Mouse (Mus musculus): ENCODE results near the gene Ankrd35. TPM values are rescaled to one million over a fixed set of nuclear protein-coding genes. Genes with fewer than 3 reads are reported as not detected.
A peak's percentile ranks its signal among the peaks of the same experiment; 100 is the strongest.
"Not testable (repeated sequence)": the region's sequence is repeated elsewhere in the genome, so short reads cannot be mapped to it uniquely, and the experiment has no call there.

The Ankrd35 gene
- total RNA-seq, 2 experiments from 2014 or later: 0.51 to 0.67 TPM

- no peak for DNase-seq
Observed at GRCm38 (mm10) chr3:96706984-96707383, 37.1 kb downstream of the Ankrd35 start.

- peak; percentile 68 for DNase-seq
Observed at GRCm38 (mm10) chr3:96707903-96708683, 38.2 kb downstream of the Ankrd35 start, which contains the start of gene Nudt17. Nudt17 (minus strand) TSS chr3:96708562.

GRCm38 (mm10) chr3:96708684-96709064 is 38.7 kb downstream of the Ankrd35 start:
- DNase-seq: no peak

GRCm38 (mm10) chr3:96714286-96714685 is 44.4 kb downstream of the Ankrd35 start:
- no peak for DNase-seq

- no peak for DNase-seq
Observed at GRCm38 (mm10) chr3:96715854-96716253, 45.9 kb downstream of the Ankrd35 start.

GRCm38 (mm10) chr3:96719173-96719572 is 49.2 kb downstream of the Ankrd35 start:
- no peak for DNase-seq

GRCm38 (mm10) chr3:96727343-96727827 is 57.5 kb downstream of the Ankrd35 start, which contains the start of the genes Polr3c and Rnf115:
Polr3c (minus strand) TSS chr3:96727628.
Rnf115 (plus strand) TSS chr3:96727664.
- DNase-seq: peak; percentile 98

- DNase-seq: no peak
Observed at GRCm38 (mm10) chr3:96727828-96728633, 58.1 kb downstream of the Ankrd35 start.

- DNase-seq: no peak
Observed at GRCm38 (mm10) chr3:96728634-96729402, 58.9 kb downstream of the Ankrd35 start.

- DNase-seq: no peak
Observed at GRCm38 (mm10) chr3:96729403-96729784, 59.5 kb downstream of the Ankrd35 start.

GRCm38 (mm10) chr3:96730785-96731184 is 60.9 kb downstream of the Ankrd35 start:
- no peak for DNase-seq

GRCm38 (mm10) chr3:96733984-96734383 is 64.1 kb downstream of the Ankrd35 start:
- DNase-seq: no peak

GRCm38 (mm10) chr3:96735200-96735599 is 65.3 kb downstream of the Ankrd35 start:
- no peak for DNase-seq

GRCm38 (mm10) chr3:96737013-96737740 is 67.2 kb downstream of the Ankrd35 start:
- DNase-seq: no peak

GRCm38 (mm10) chr3:96737995-96738394 is 68.1 kb downstream of the Ankrd35 start:
- no peak for DNase-seq

GRCm38 (mm10) chr3:96740279-96740678 is 70.3 kb downstream of the Ankrd35 start:
- not testable (repeated sequence) for DNase-seq

Other genes starting within 250 kb of the Ankrd35 start
- not detected for gene BC107364, start 217.8 kb upstream of the Ankrd35 start, total RNA-seq (2021)
- 100 to 1,000 TPM; 474 to 621 TPM for gene Hfe2, start 145.0 kb upstream of the Ankrd35 start, total RNA-seq (2021)
- 100 to 1,000 TPM; 343 to 504 TPM for gene Txnip, start 112.2 kb upstream of the Ankrd35 start, total RNA-seq (2021)
- 1 to 10 TPM; 1.1 TPM for gene Gm16253, start 93.1 kb upstream of the Ankrd35 start, total RNA-seq (2021)
- 10 to 100 TPM; 34.0 to 38.1 TPM for gene Polr3gl, start 76.0 kb upstream of the Ankrd35 start, total RNA-seq (2021)
- 1 to 10 TPM in 1 of 2 experiments, under 1 TPM in 1; 0.95 to 1.1 TPM for gene Ankrd34a, start 73.5 kb upstream of the Ankrd35 start, total RNA-seq (2021)
- 1 to 10 TPM; 6.7 to 7.0 TPM for gene Lix1l, start 69.0 kb upstream of the Ankrd35 start, total RNA-seq (2021)
- gene Rbm8a, start 40.2 kb upstream of the Ankrd35 start, total RNA-seq (2021): 10 to 100 TPM; 22.9 to 24.1 TPM
- 10 to 100 TPM; 20.4 to 22.1 TPM for gene Pex11b, start 34.8 kb upstream of the Ankrd35 start, total RNA-seq (2021)
- under 1 TPM; 0.10 to 0.13 TPM for gene Gm42957, start 34.7 kb upstream of the Ankrd35 start, total RNA-seq (2021)
- 1 to 10 TPM in 1 of 2 experiments, under 1 TPM in 1; 0.70 to 1.2 TPM for gene Itga10, start 24.5 kb upstream of the Ankrd35 start, total RNA-seq (2021)
- 1 to 10 TPM; 6.5 to 6.9 TPM for gene Pias3, start 26.3 kb downstream of the Ankrd35 start, total RNA-seq (2021)
- under 1 TPM; 0.56 to 0.67 TPM for gene Nudt17, start 38.4 kb downstream of the Ankrd35 start, total RNA-seq (2021)
- gene Polr3c, start 57.5 kb downstream of the Ankrd35 start, total RNA-seq (2021): 10 to 100 TPM; 18.0 to 20.6 TPM
- 100 to 1,000 TPM in 1 of 2 experiments, 10 to 100 TPM in 1; 87.8 to 109 TPM for gene Rnf115, start 57.5 kb downstream of the Ankrd35 start, total RNA-seq (2021)
- not detected for gene Pdzk1, start 159.2 kb downstream of the Ankrd35 start, total RNA-seq (2021)
- not detected for gene Cd160, start 159.2 kb downstream of the Ankrd35 start, total RNA-seq (2021)
- 1 to 10 TPM; 2.8 to 6.2 TPM for gene Gja5, start 234.6 kb downstream of the Ankrd35 start, total RNA-seq (2021)
- gene Gpr89, start 235.2 kb downstream of the Ankrd35 start, total RNA-seq (2021): 10 to 100 TPM; 13.8 to 20.6 TPM

Measured in gastrocnemius, postnatal 25 days (tissue).